Mouse (Mus musculus) G1E (cell line): ENCODE data around the gene Yipf4.

Source experiments
- CTCF ChIP-seq: IDR thresholded peaks from 2 replicates; pipeline ENCODE4 v1.5.1; 2012; ENCODE audit warnings: low read depth, low read length, inconsistent platforms, mixed read lengths
- GATA1 ChIP-seq: IDR thresholded peaks from 2 replicates; pipeline ENCODE4 v1.6.1; 2012; ENCODE audit warnings: borderline replicate concordance, low read length, inconsistent platforms, mixed read lengths
- POLR2AphosphoS5 ChIP-seq: IDR thresholded peaks from 2 replicates; pipeline ENCODE4 v1.6.1; 2012; ENCODE audit warnings: low read depth, low read length, inconsistent platforms; ENCODE audit not compliant: insufficient replicate concordance
- TAL1 ChIP-seq: conservative IDR thresholded peaks from 2 replicates; pipeline ENCODE4 v1.6.1; 2012; ENCODE audit warnings: low read depth, low read length, inconsistent platforms, mixed read lengths

DNA sequence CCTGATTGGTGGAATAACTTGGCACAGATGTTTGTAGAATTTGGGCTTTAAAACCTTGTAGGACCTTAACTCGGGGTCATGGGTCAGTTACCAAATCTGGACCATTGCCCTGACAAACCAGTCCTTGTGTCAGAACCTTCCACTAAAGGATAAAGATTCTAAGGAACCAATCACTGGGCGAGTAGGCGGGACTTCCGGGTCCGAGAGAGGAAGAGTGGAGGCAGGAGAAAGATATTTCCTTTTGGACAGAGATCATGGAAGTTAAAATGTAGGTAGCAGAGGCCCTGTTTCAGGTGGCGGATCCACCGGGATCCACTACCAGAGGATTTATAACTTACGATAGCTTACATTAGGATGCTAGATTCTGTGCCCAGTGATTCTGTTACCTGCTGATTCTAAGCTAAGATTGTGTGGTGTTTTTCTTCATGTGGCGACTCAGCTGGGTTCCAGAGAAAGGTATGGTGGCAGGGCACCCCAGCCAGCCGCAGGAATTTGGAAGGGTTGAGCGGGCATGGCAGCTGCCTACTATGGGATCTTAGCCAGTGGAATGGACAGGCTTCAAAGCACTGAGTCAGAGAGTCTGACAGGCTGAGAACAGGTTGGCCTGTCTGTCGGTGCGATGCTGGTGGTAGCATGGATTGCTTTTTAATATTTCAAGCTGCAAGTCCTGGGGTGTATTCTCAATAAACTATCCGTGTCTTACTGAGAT, 8.8 kb upstream of the Yipf4 start:
- no peak for TF ChIP-seq CTCF
- no peak for TF ChIP-seq GATA1
- TF ChIP-seq POLR2AphosphoS5: no peak
- TF ChIP-seq TAL1: no peak
